Mouse (Mus musculus): ENCODE data around the gene Mmp17. TPM values are rescaled to one million over a fixed set of nuclear protein-coding genes. Genes with fewer than 3 reads are reported as not detected.

Mmp17 gene
- polyA plus RNA-seq (2016; fragmentation: Nextera tagmentation; extraction: Ambion mirVana): 2.1 and 2.5 TPM in 2 replicates

DNA sequence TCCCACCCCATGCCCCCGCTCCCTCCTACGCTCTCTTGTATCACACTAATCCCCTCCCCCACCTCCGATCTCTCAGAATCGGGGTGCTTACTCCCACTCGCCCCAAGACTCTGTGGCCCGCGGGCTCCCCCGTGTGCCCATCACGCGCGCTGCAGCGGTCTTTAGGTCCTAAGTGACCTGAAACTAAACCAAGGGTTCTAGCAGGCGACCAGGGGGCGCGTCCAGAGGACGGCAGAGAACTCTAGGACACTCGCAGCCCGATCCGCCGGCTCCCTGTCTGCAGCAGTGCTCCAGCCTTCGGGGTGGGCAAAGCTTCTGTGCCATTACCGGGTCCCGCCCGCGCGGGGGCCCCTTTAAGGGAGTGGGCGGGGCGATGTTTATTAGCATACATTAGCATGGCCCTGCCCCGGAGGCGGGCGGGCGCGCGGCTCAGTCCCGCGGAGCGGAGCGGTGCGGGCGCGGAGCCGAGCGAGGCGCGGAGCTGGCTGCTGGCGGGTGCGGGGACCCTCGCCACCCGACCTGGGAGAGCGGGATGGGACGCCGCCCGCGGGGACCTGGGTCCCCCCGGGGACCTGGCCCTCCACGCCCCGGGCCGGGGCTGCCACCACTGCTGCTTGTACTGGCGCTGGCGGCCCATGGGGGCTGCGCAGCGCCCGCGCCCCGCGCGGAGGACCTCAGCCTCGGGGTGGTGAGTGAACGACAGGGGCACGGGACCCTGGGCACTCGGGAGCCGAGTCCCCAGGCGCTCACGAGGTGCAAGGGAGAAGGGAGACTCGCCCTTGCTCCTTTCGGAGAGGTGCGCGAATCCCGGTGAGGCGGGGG is at the start of gene Mmp17:
Mmp17 (plus strand) TSS at position 409 of the 822 bp plus-strand sequence.
- ATAC-seq (ENCODE audit: insufficient number of reproducible peaks, insufficient read depth, low FRiP score, low TSS enrichment, low read depth): peak; percentile 84
- under 1% methylated on average over 80 of the region's 80 CpGs for WGBS
- H3K27ac ChIP-seq: no peak within 1 kb of the TSS

DNA sequence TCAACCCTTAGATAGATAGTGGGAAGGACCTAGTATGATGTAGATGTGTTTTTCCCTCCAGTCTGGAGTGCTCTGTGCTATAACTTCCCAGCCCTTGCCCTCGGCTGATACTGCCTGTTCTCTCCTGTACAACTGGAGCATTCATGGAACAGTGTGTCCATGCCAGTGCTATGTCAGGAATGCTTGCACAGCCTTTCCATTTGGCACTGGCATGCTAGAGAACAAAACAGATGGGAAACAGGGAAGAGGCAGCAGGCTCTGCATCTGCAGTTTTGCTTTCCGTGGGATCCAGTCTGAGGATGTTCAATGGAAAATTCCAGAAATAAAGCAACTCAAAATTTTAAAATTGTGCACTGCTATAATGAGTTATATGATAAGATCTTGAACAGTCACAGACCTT is 49.5 kb upstream of the Mmp17 start:
- H3K36me3 ChIP-seq: peaks cover 86% of the 10 kb centered on the region
- 91% methylated on average over 2 of the region's 2 CpGs for WGBS
- no peaks in the 10 kb centered on the region for H3K27me3 ChIP-seq
- ATAC-seq (ENCODE audit: insufficient number of reproducible peaks, insufficient read depth, low FRiP score, low TSS enrichment, low read depth): no peak
- H3K4me3 ChIP-seq (replicated peaks): no peak overlapping the region
- no peaks in the 10 kb centered on the region for H3K9me3 ChIP-seq
- no peaks in the 10 kb centered on the region for H3K4me1 ChIP-seq (replicated peaks)
- no peak overlapping the region for H3K9ac ChIP-seq (replicated peaks)
- H3K27ac ChIP-seq: no peak overlapping the region
- no peak overlapping the region for H3K4me2 ChIP-seq

More for the DNA sequence above, at the start of gene Mmp17:
- peaks cover 18% of the 10 kb centered on the region for H3K4me1 ChIP-seq (replicated peaks)
- H3K9ac ChIP-seq (replicated peaks): peak within 1 kb of the TSS; percentile 64
- H3K4me3 ChIP-seq (replicated peaks): peak within 1 kb of the TSS; percentile 71
- H3K36me3 ChIP-seq: no peaks in the 10 kb centered on the region
- H3K27me3 ChIP-seq: peaks cover 69% of the 10 kb centered on the region
- no peaks in the 10 kb centered on the region for H3K9me3 ChIP-seq
- H3K4me2 ChIP-seq: peak within 1 kb of the TSS; percentile 100

DNA sequence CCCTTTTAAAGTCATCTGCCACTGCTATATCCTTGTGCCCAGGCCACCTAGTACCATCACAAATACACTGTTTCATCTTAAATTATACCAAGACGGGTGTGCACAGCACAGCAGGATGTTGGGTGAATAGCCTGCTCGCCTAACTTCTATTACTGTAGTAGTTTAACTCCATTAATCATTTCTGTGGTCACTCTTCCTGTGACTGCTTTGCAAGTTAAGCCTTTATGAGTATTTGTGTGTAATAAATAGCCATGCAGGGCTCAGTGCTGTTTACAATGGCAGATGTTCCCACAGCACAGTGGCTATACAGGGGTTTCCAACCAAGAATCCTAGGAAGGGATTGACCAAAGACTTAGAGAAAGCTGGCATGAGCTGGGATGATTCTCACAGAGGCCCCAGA is 48.9 kb upstream of the Mmp17 start:
- H3K27me3 ChIP-seq: no peaks in the 10 kb centered on the region
- no peak overlapping the region for H3K4me3 ChIP-seq (replicated peaks)
- ATAC-seq (ENCODE audit: insufficient number of reproducible peaks, insufficient read depth, low FRiP score, low TSS enrichment, low read depth): no peak
- no peak overlapping the region for H3K4me2 ChIP-seq
- 84% methylated on average over 2 of the region's 2 CpGs for WGBS
- H3K9ac ChIP-seq (replicated peaks): no peak overlapping the region
- H3K4me1 ChIP-seq (replicated peaks): no peaks in the 10 kb centered on the region
- H3K36me3 ChIP-seq: peaks cover 86% of the 10 kb centered on the region
- H3K9me3 ChIP-seq: no peaks in the 10 kb centered on the region
- H3K27ac ChIP-seq: no peak overlapping the region

GRCm38 (mm10) chr5:129535431-129535830 is 48.5 kb upstream of the Mmp17 start:
- Histone ChIP-seq H3K36me3 (peaks cover 86% of the 10 kb centered on the region), H3K27ac (no peak overlapping the region), H3K4me3 (replicated peaks) (no peak overlapping the region), H3K4me1 (replicated peaks) (no peaks in the 10 kb centered on the region), H3K9ac (replicated peaks) (no peak overlapping the region), H3K4me2 (no peak overlapping the region), H3K9me3 (no peaks in the 10 kb centered on the region), H3K27me3 (no peaks in the 10 kb centered on the region)
- ATAC-seq (ENCODE audit: insufficient number of reproducible peaks, insufficient read depth, low FRiP score, low TSS enrichment, low read depth): no peak
- WGBS: 94% methylated on average over 3 of the region's 3 CpGs

DNA sequence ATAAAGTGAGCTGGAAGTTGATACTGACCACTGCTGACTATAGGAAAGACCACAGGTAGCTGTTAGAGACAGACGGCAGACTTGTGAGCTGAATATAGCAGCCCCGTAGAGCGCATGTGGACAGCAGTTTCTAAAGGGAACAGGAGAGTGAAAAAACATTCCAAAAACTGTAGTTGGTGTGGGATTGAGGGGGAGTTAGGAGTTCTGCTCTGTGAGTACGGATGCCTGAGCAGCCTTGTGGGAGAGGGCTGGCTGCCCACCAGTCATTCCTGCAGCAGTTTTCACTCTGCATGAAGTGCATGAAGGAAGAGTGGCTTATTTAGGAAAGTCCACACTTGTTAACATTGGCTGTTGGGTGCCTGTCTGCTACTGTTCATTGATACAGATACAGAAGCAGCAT is 45.1 kb upstream of the Mmp17 start:
- 89% methylated on average over 4 of the region's 4 CpGs for WGBS
- Histone ChIP-seq H3K9me3 (no peaks in the 10 kb centered on the region), H3K4me3 (replicated peaks) (no peak overlapping the region), H3K27ac (no peak overlapping the region), H3K36me3 (peaks cover 88% of the 10 kb centered on the region), H3K4me2 (no peak overlapping the region), H3K27me3 (no peaks in the 10 kb centered on the region), H3K9ac (replicated peaks) (no peak overlapping the region), H3K4me1 (replicated peaks) (no peaks in the 10 kb centered on the region)
- ATAC-seq (ENCODE audit: insufficient number of reproducible peaks, insufficient read depth, low FRiP score, low TSS enrichment, low read depth): no peak

GRCm38 (mm10) chr5:129542236-129542635 is 41.7 kb upstream of the Mmp17 start:
- Histone ChIP-seq H3K36me3 (peaks cover 93% of the 10 kb centered on the region), H3K4me2 (no peak overlapping the region), H3K27ac (no peak overlapping the region), H3K4me3 (replicated peaks) (no peak overlapping the region), H3K4me1 (replicated peaks) (no peaks in the 10 kb centered on the region), H3K9me3 (no peaks in the 10 kb centered on the region), H3K9ac (replicated peaks) (no peak overlapping the region), H3K27me3 (no peaks in the 10 kb centered on the region)
- no peak for ATAC-seq (ENCODE audit: insufficient number of reproducible peaks, insufficient read depth, low FRiP score, low TSS enrichment, low read depth)
- WGBS: 95% methylated on average over 3 of the region's 3 CpGs

DNA sequence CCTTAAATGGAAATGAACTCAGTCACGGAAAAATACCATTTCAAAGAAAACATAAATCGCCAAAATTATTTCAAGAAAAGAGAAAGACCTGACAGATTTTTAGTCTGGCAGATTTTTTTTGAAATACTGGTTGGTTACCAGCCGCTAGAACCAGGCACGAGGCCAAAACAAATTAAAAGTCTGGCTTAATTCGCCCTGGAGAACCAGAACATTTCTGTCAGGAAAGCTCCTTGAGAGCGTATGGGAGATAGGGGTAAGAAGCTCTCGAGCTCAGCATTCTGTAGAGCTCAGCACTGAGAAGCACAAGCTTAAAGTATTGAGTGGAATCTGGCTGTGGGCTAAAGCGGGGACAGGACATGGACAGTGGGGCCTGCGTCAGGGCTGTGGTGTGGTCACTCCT is 38.2 kb upstream of the Mmp17 start:
- Histone ChIP-seq H3K36me3 (peaks cover 98% of the 10 kb centered on the region), H3K9me3 (no peaks in the 10 kb centered on the region), H3K9ac (replicated peaks) (no peak overlapping the region), H3K4me2 (no peak overlapping the region), H3K4me1 (replicated peaks) (no peaks in the 10 kb centered on the region), H3K4me3 (replicated peaks) (no peak overlapping the region), H3K27me3 (no peaks in the 10 kb centered on the region), H3K27ac (no peak overlapping the region)
- ATAC-seq (ENCODE audit: insufficient number of reproducible peaks, insufficient read depth, low FRiP score, low TSS enrichment, low read depth): no peak
- WGBS: 88% methylated on average over 9 of the region's 9 CpGs

DNA sequence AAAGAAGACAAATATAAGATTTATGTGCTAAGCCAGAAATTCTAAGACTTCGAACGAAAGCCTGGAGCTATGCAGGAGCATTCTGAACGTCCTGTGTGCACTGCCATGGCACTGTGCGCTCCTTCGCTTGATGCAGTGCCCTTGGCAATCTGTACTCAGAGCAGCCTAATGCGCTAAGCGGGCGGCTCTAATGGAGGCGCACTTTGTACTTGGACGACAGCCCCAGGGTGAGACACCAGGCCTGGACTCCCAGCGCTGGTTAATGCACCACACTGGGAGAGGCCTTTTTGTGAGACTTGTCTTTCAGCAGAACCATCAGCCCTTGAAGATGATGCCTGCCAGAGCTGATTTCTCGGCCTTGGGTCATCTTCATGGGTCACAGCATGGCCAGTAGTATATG is 34.3 kb upstream of the Mmp17 start:
- Histone ChIP-seq H3K36me3 (peaks cover 98% of the 10 kb centered on the region), H3K9me3 (no peaks in the 10 kb centered on the region), H3K27me3 (no peaks in the 10 kb centered on the region), H3K4me2 (no peak overlapping the region), H3K9ac (replicated peaks) (no peak overlapping the region), H3K27ac (no peak overlapping the region), H3K4me1 (replicated peaks) (no peaks in the 10 kb centered on the region), H3K4me3 (replicated peaks) (no peak overlapping the region)
- 91% methylated on average over 12 of the region's 12 CpGs for WGBS
- no peak for ATAC-seq (ENCODE audit: insufficient number of reproducible peaks, insufficient read depth, low FRiP score, low TSS enrichment, low read depth)

- no peak for ATAC-seq (ENCODE audit: insufficient number of reproducible peaks, insufficient read depth, low FRiP score, low TSS enrichment, low read depth)
- Histone ChIP-seq H3K9me3 (no peaks in the 10 kb centered on the region), H3K9ac (replicated peaks) (no peak overlapping the region), H3K4me3 (replicated peaks) (no peak overlapping the region), H3K27me3 (no peaks in the 10 kb centered on the region), H3K4me1 (replicated peaks) (no peaks in the 10 kb centered on the region), H3K36me3 (peaks cover 98% of the 10 kb centered on the region), H3K27ac (no peak overlapping the region), H3K4me2 (no peak overlapping the region)
- WGBS: 97% methylated on average over 6 of the region's 6 CpGs
Measured at GRCm38 (mm10) chr5:129550790-129551189, 33.2 kb upstream of the Mmp17 start.

- 97% methylated on average over 2 of the region's 2 CpGs for WGBS
- H3K36me3 ChIP-seq: peaks cover 98% of the 10 kb centered on the region
- no peak for ATAC-seq (ENCODE audit: insufficient number of reproducible peaks, insufficient read depth, low FRiP score, low TSS enrichment, low read depth)
Measured at GRCm38 (mm10) chr5:129551991-129552390, 32.0 kb upstream of the Mmp17 start.

DNA sequence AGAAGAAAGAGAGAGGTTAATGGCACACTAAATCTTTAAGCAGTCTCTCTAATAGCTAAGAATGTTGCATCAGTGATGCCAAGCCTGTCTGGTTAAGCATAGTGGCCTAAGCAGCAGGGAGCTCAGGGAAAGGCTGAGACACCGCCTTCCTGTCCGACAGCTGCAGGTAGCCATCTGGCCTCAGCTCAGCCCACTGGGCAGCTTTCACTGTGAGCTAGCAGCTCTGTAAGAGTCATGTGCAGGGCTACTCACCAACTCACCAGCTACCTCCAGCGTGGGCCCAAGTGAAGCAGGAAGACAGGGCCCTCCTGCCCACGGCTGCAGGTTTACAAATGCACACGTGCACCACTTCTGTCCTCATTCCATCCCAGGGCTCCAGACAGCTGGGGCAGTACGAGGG is 30.3 kb upstream of the Mmp17 start:
- WGBS: 90% methylated on average over 6 of the region's 6 CpGs
- no peaks in the 10 kb centered on the region for H3K9me3 ChIP-seq
- H3K27me3 ChIP-seq: no peaks in the 10 kb centered on the region
- H3K27ac ChIP-seq: no peak overlapping the region
- no peak overlapping the region for H3K4me2 ChIP-seq
- H3K36me3 ChIP-seq: peaks cover 97% of the 10 kb centered on the region
- H3K4me3 ChIP-seq (replicated peaks): no peak overlapping the region
- no peaks in the 10 kb centered on the region for H3K4me1 ChIP-seq (replicated peaks)
- H3K9ac ChIP-seq (replicated peaks): no peak overlapping the region
- no peak for ATAC-seq (ENCODE audit: insufficient number of reproducible peaks, insufficient read depth, low FRiP score, low TSS enrichment, low read depth)

More at GRCm38 (mm10) chr5:129551991-129552390, 32.0 kb upstream of the Mmp17 start:
- no peak overlapping the region for H3K4me2 ChIP-seq
- H3K4me3 ChIP-seq (replicated peaks): no peak overlapping the region
- H3K4me1 ChIP-seq (replicated peaks): no peaks in the 10 kb centered on the region
- no peaks in the 10 kb centered on the region for H3K9me3 ChIP-seq
- H3K9ac ChIP-seq (replicated peaks): no peak overlapping the region
- H3K27ac ChIP-seq: no peak overlapping the region
- H3K27me3 ChIP-seq: no peaks in the 10 kb centered on the region

- no peak overlapping the region for H3K9ac ChIP-seq (replicated peaks)
- H3K4me2 ChIP-seq: no peak overlapping the region
- H3K9me3 ChIP-seq: no peaks in the 10 kb centered on the region
- H3K36me3 ChIP-seq: peaks cover 96% of the 10 kb centered on the region
- H3K4me1 ChIP-seq (replicated peaks): no peaks in the 10 kb centered on the region
- H3K4me3 ChIP-seq (replicated peaks): no peak overlapping the region
- no peak overlapping the region for H3K27ac ChIP-seq
- H3K27me3 ChIP-seq: no peaks in the 10 kb centered on the region
- ATAC-seq (ENCODE audit: insufficient number of reproducible peaks, insufficient read depth, low FRiP score, low TSS enrichment, low read depth): no peak
- WGBS: 88% methylated on average over 5 of the region's 5 CpGs
Measured at GRCm38 (mm10) chr5:129558591-129558990, 25.4 kb upstream of the Mmp17 start.
